Mouse (Mus musculus) kidney, adult 2 months (tissue): Measurements from ENCODE around the gene Lyl1.

Experiments
- CTCF ChIP-seq: fragments of 200-500 bp; conservative IDR thresholded peaks from 2 replicates; pipeline ENCODE4 v1.5.1; 2011; ENCODE audit warnings: low read depth, mild to moderate bottlenecking, control low read depth, low read length, moderate library complexity, mixed read lengths; ENCODE audit not compliant: insufficient read depth, insufficient read length
- POLR2A ChIP-seq: fragments of 200-500 bp; IDR thresholded peaks from one replicate; pipeline ENCODE4 v1.6.1; 2011; ENCODE audit warnings: low read depth, low read length, control low read depth

DNA sequence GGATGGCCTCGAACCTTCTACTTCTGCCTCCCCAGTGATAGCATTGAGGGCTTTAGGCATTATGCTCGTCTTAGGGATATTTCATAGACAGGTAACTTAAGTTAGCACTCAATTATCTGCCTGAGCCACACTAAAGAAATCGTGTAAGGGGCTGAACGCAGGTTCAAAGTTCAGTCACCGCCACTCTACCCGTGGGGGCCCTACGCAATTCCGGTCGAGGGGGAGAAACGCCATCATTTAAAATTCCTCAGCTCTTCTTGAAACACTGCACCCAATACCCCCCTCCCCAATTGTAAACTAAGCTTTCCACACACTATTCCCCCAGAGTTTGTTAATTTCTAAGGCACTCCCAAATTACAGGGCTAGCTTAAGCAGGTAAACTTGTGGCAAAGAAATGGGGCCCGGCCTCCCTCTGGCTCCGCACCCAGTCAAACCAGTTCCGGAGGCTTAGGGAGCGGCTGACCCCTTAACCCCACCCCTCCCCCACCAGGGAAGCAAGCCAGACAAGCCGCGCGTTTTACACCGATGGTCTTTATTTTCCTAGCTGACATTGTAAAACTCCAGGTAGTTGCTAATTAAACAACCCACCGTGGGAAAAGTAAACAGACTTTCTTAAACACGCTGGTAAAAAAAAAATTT, 40.3 kb upstream of the Lyl1 start:
- TF ChIP-seq CTCF (no peak), POLR2A (no peak)
